Mouse (Mus musculus): ENCODE data around the gene Ndufaf7. TPM values are rescaled to one million over a fixed set of nuclear protein-coding genes. Genes with fewer than 3 reads are reported as not detected.

Ndufaf7 gene
- polyA plus RNA-seq, 1 experiment from 2014 or later, result 62.8 TPM

GRCm38 (mm10) chr17:78906892-78907291 lies 30.0 kb upstream of the Ndufaf7 start, which contains the start of gene Sult6b1:
Gene Sult6b1, minus strand, starts transcription at chr17:78906992.
- Histone ChIP-seq H3K4me2 (ENCODE audit: low read length) (no peak within 1 kb of the TSS), H3K36me3 (ENCODE audit: control insufficient read depth, insufficient read depth, low read length) (no peaks in the 10 kb centered on the region), H3K4me1 (ENCODE audit: control insufficient read depth in 2 of 2, insufficient read depth in 2 of 2, low read length in 2 of 2) (no peaks in the 10 kb centered on the region), H3K4me3 (ENCODE audit: control insufficient read depth in 1 of 2, insufficient read depth in 1 of 2, low read depth in 1 of 2, low read length in 2 of 2) (no peak within 1 kb of the TSS), H3K27ac (replicated peaks in 1 of 2; ENCODE audit: control insufficient read depth in 1 of 2, insufficient read depth in 1 of 2, low read depth in 2 of 2, low read length in 2 of 2) (no peak within 1 kb of the TSS), H3K9ac (ENCODE audit: low read length) (no peak within 1 kb of the TSS), H3K9me3 (ENCODE audit: control insufficient read depth, low read length) (no peaks in the 10 kb centered on the region), H3K27me3 (ENCODE audit: control insufficient read depth, insufficient read depth, low read length) (no peaks in the 10 kb centered on the region)
- ATAC-seq (ENCODE audit: insufficient number of reproducible peaks, insufficient read depth, low FRiP score, low read depth), result no peak
- WGBS, result 78% methylated on average over 5 of the region's 5 CpGs

- no peak overlapping the region for H3K4me2 ChIP-seq (ENCODE audit: low read length)
- H3K36me3 ChIP-seq (ENCODE audit: control insufficient read depth, insufficient read depth, low read length), result no peaks in the 10 kb centered on the region
- 64% methylated on average over 2 of the region's 2 CpGs for WGBS
- H3K4me1 ChIP-seq (ENCODE audit: control insufficient read depth in 2 of 2, insufficient read depth in 2 of 2, low read length in 2 of 2), result no peaks in the 10 kb centered on the region
- no peak overlapping the region for H3K4me3 ChIP-seq (ENCODE audit: control insufficient read depth in 1 of 2, insufficient read depth in 1 of 2, low read depth in 1 of 2, low read length in 2 of 2)
- H3K27ac ChIP-seq (replicated peaks in 1 of 2; ENCODE audit: control insufficient read depth in 1 of 2, insufficient read depth in 1 of 2, low read depth in 2 of 2, low read length in 2 of 2), result no peak overlapping the region
- ATAC-seq (ENCODE audit: insufficient number of reproducible peaks, insufficient read depth, low FRiP score, low read depth), result no peak
- no peaks in the 10 kb centered on the region for H3K9me3 ChIP-seq (ENCODE audit: control insufficient read depth, low read length)
- no peak overlapping the region for H3K9ac ChIP-seq (ENCODE audit: low read length)
- H3K27me3 ChIP-seq (ENCODE audit: control insufficient read depth, insufficient read depth, low read length), result no peaks in the 10 kb centered on the region
These were observed 27.6 kb upstream of the Ndufaf7 start for GRCm38 (mm10) chr17:78909374-78909773.

GRCm38 (mm10) chr17:78912861-78913281 lies 24.1 kb upstream of the Ndufaf7 start:
- Histone ChIP-seq H3K9ac (ENCODE audit: low read length) (0 out of 2 replicates have a peak overlapping the region, but pooled peaks have one; percentile 47), H3K27ac (replicated peaks in 1 of 2; ENCODE audit: control insufficient read depth in 1 of 2, insufficient read depth in 1 of 2, low read depth in 2 of 2, low read length in 2 of 2) (peak overlapping the region in 1 of 2 experiments; percentile 66; a peak in 2 of 4 replicates), H3K9me3 (ENCODE audit: control insufficient read depth, low read length) (no peaks in the 10 kb centered on the region), H3K27me3 (ENCODE audit: control insufficient read depth, insufficient read depth, low read length) (no peaks in the 10 kb centered on the region), H3K36me3 (ENCODE audit: control insufficient read depth, insufficient read depth, low read length) (0 out of 2 replicates have a peak, but pooled peaks cover under 1% of the 10 kb centered on the region), H3K4me1 (ENCODE audit: control insufficient read depth in 2 of 2, insufficient read depth in 2 of 2, low read length in 2 of 2) (peaks cover 2 to 13% of the 10 kb centered on the region in 2 experiments; a peak in 2 of 4 replicates), H3K4me3 (ENCODE audit: control insufficient read depth in 1 of 2, insufficient read depth in 1 of 2, low read depth in 1 of 2, low read length in 2 of 2) (peak overlapping the region; percentile 36 to 65), H3K4me2 (ENCODE audit: low read length) (peak overlapping the region; percentile 60)
- ATAC-seq (ENCODE audit: insufficient number of reproducible peaks, insufficient read depth, low FRiP score, low read depth), result peak; percentile 39; the same call in 1 of the 2 replicates
- 20% methylated on average over 6 of the region's 6 CpGs for WGBS

GRCm38 (mm10) chr17:78913921-78914320 lies 23.0 kb upstream of the Ndufaf7 start:
- Histone ChIP-seq H3K36me3 (ENCODE audit: control insufficient read depth, insufficient read depth, low read length) (peaks cover 10% of the 10 kb centered on the region), H3K9ac (ENCODE audit: low read length) (no peak overlapping the region), H3K9me3 (ENCODE audit: control insufficient read depth, low read length) (no peaks in the 10 kb centered on the region), H3K4me2 (ENCODE audit: low read length) (no peak overlapping the region), H3K27ac (replicated peaks in 1 of 2; ENCODE audit: control insufficient read depth in 1 of 2, insufficient read depth in 1 of 2, low read depth in 2 of 2, low read length in 2 of 2) (no peak overlapping the region), H3K27me3 (ENCODE audit: control insufficient read depth, insufficient read depth, low read length) (no peaks in the 10 kb centered on the region), H3K4me3 (ENCODE audit: control insufficient read depth in 1 of 2, insufficient read depth in 1 of 2, low read depth in 1 of 2, low read length in 2 of 2) (no peak overlapping the region), H3K4me1 (ENCODE audit: control insufficient read depth in 2 of 2, insufficient read depth in 2 of 2, low read length in 2 of 2) (peaks cover 2 to 13% of the 10 kb centered on the region in 2 experiments; a peak in 2 of 4 replicates)
- 67% methylated on average over 3 of the region's 3 CpGs for WGBS
- ATAC-seq (ENCODE audit: insufficient number of reproducible peaks, insufficient read depth, low FRiP score, low read depth), result no peak

- no peaks in the 10 kb centered on the region for H3K9me3 ChIP-seq (ENCODE audit: control insufficient read depth, low read length)
These were observed 21.2 kb upstream of the Ndufaf7 start for GRCm38 (mm10) chr17:78915772-78916171.

GRCm38 (mm10) chr17:78916369-78916813 lies 20.5 kb upstream of the Ndufaf7 start, which contains the start of gene Cebpzos:
Gene Cebpzos, plus strand, starts transcription at chr17:78916500.
- Histone ChIP-seq H3K27me3 (ENCODE audit: control insufficient read depth, insufficient read depth, low read length) (no peaks in the 10 kb centered on the region), H3K9me3 (ENCODE audit: control insufficient read depth, low read length) (no peaks in the 10 kb centered on the region), H3K4me2 (ENCODE audit: low read length) (peak within 1 kb of the TSS; percentile 69), H3K27ac (replicated peaks in 1 of 2; ENCODE audit: control insufficient read depth in 1 of 2, insufficient read depth in 1 of 2, low read depth in 2 of 2, low read length in 2 of 2) (peak within 1 kb of the TSS; percentile 82 to 83), H3K9ac (ENCODE audit: low read length) (peak within 1 kb of the TSS; percentile 77), H3K36me3 (ENCODE audit: control insufficient read depth, insufficient read depth, low read length) (peaks cover 34% of the 10 kb centered on the region), H3K4me3 (ENCODE audit: control insufficient read depth in 1 of 2, insufficient read depth in 1 of 2, low read depth in 1 of 2, low read length in 2 of 2) (peak within 1 kb of the TSS; percentile 55 to 77), H3K4me1 (ENCODE audit: control insufficient read depth in 2 of 2, insufficient read depth in 2 of 2, low read length in 2 of 2) (peaks cover 2 to 13% of the 10 kb centered on the region in 2 experiments; a peak in 2 of 4 replicates)
- under 1% methylated on average over 37 of the region's 37 CpGs for WGBS
- ATAC-seq (ENCODE audit: insufficient number of reproducible peaks, insufficient read depth, low FRiP score, low read depth), result peak; percentile 95

More at GRCm38 (mm10) chr17:78915772-78916171, 21.2 kb upstream of the Ndufaf7 start:
- Histone ChIP-seq H3K36me3 (ENCODE audit: control insufficient read depth, insufficient read depth, low read length) (peaks cover 28% of the 10 kb centered on the region), H3K4me2 (ENCODE audit: low read length) (peak overlapping the region; percentile 69), H3K9ac (ENCODE audit: low read length) (peak overlapping the region; percentile 77), H3K4me1 (ENCODE audit: control insufficient read depth in 2 of 2, insufficient read depth in 2 of 2, low read length in 2 of 2) (peaks cover 2 to 13% of the 10 kb centered on the region in 2 experiments; a peak in 2 of 4 replicates), H3K27ac (replicated peaks in 1 of 2; ENCODE audit: control insufficient read depth in 1 of 2, insufficient read depth in 1 of 2, low read depth in 2 of 2, low read length in 2 of 2) (peak overlapping the region; percentile 82 to 83), H3K27me3 (ENCODE audit: control insufficient read depth, insufficient read depth, low read length) (no peaks in the 10 kb centered on the region), H3K4me3 (ENCODE audit: control insufficient read depth in 1 of 2, insufficient read depth in 1 of 2, low read depth in 1 of 2, low read length in 2 of 2) (peak overlapping the region; percentile 55 to 77)
- no peak for ATAC-seq (ENCODE audit: insufficient number of reproducible peaks, insufficient read depth, low FRiP score, low read depth)
- 53% methylated on average over 6 of the region's 6 CpGs for WGBS

GRCm38 (mm10) chr17:78916899-78917298 lies 20.0 kb upstream of the Ndufaf7 start:
- WGBS, result 2% methylated on average over 11 of the region's 11 CpGs
- H3K27ac ChIP-seq (replicated peaks in 1 of 2; ENCODE audit: control insufficient read depth in 1 of 2, insufficient read depth in 1 of 2, low read depth in 2 of 2, low read length in 2 of 2), result peak overlapping the region; percentile 82 to 83
- ATAC-seq (ENCODE audit: insufficient number of reproducible peaks, insufficient read depth, low FRiP score, low read depth), result no peak

More at GRCm38 (mm10) chr17:78916899-78917298, 20.0 kb upstream of the Ndufaf7 start:
- peaks cover 2 to 13% of the 10 kb centered on the region in 2 experiments; a peak in 2 of 4 replicates for H3K4me1 ChIP-seq (ENCODE audit: control insufficient read depth in 2 of 2, insufficient read depth in 2 of 2, low read length in 2 of 2)
- no peaks in the 10 kb centered on the region for H3K9me3 ChIP-seq (ENCODE audit: control insufficient read depth, low read length)
- H3K27me3 ChIP-seq (ENCODE audit: control insufficient read depth, insufficient read depth, low read length), result no peaks in the 10 kb centered on the region
- H3K4me3 ChIP-seq (ENCODE audit: control insufficient read depth in 1 of 2, insufficient read depth in 1 of 2, low read depth in 1 of 2, low read length in 2 of 2), result peak overlapping the region; percentile 55 to 77
- peaks cover 39% of the 10 kb centered on the region for H3K36me3 ChIP-seq (ENCODE audit: control insufficient read depth, insufficient read depth, low read length)
- peak overlapping the region; percentile 69 for H3K4me2 ChIP-seq (ENCODE audit: low read length)
- peak overlapping the region; percentile 77 for H3K9ac ChIP-seq (ENCODE audit: low read length)

Measured in heart, embryonic 14.5 days (tissue).